Mouse (Mus musculus): ENCODE data around the gene Dnajb3. TPM values are rescaled to one million over a fixed set of nuclear protein-coding genes. Genes with fewer than 3 reads are reported as not detected.
"Not testable (repeated sequence)": the region's sequence is repeated elsewhere in the genome, so short reads cannot be mapped to it uniquely, and the experiment has no call there.

Dnajb3 gene
- total RNA-seq, 2 experiments from 2014 or later, result 0.27 TPM; not detected in 1

DNA sequence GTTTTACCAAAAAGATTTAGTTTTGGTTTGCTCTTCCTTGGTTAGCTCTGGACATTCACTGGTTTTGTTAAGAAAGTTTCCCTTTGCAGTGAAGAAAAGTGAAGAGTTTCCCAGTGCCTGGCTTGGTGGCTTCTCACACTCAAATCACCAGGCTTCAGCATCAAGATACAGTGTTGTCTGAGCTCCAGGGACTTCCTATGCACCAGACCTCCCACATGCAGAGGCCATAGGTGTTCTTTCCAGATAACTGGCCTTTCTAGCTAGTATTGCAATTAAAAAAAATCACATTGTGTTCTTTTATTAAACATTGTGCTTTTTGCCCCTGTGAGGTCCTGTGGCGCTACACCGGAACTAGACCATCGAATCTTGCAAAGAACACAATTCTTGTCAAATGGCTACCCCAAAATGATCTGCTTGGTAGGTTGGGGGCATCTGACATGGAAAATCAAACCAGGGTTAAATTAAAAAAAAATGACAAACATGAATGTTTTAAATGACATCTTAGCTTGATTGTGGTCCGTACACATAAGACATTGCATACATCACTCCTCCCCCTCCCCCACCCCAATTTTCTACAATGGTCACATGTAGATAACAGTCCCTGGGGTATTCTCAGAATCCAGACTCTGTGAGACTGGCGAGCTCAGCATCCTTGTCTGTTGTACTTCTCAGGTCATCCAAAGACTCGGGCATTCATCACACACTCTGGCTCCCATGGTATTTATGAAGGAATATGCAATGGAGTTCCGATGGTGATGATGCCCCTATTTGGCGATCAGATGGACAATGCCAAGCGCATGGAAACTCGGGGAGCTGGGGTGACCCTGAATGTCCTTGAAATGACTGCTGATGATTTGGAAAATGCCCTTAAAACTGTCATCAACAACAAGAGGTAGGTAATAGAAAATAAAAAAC lies 10.1 kb upstream of the Dnajb3 start:
- DNase-seq, result peak; percentile 7

DNA sequence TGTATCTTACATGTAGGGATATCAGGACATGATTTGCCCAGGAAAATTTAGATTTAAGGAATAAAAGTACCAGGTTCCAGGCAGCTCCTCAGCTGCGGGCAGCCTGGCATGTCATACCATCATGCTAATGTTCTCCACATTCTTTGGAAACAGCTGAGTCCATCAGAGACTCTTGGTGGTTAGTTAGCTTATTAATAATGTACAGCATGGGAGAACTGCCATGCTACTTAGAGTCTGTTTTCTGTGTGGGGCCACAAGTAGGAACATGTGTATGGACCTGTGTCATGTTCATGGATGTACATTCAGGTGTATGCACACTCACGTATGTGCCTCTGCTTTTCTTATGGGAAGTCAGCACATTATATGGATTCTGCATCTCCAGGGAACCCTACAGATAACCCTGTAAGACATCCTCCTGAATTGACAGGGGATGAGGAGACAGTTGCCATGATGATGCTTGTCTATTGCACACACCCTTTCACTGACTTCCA lies 8.9 kb upstream of the Dnajb3 start:
- no peak for DNase-seq

DNA sequence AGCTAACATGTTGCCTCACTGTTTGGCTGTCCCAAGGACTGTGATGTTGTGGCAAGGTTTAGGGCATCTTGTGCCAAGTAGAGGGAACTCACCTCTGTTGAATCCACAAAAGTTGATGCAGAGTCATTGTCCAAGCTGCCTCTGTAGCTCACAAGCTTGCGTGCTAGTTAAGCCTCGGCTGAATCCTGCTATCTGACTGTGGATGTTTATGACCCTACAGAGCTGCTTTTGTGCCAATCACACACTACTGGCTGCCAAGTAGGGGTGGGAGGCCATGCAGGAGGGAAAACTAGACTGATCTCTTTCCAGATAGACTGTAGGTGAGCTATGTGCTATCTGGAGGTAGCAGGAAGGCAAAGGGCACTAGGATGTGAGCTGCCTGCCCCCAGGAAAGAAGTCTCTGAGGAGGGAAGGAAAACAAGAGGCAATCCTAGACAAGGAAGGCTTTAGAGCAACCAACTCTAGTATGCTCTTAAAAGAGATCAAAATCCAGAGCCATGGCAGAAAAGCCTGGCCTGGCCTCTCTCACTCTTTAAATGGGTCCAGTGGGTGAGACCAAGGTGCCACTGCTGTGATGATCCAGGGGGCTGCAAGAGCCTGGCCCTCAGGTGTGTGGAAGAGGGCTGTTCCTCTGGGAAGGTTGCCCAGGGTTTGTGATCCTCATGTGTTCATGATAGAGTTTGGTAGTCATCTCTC lies 8.3 kb upstream of the Dnajb3 start:
- peak; percentile 9 for DNase-seq

DNA sequence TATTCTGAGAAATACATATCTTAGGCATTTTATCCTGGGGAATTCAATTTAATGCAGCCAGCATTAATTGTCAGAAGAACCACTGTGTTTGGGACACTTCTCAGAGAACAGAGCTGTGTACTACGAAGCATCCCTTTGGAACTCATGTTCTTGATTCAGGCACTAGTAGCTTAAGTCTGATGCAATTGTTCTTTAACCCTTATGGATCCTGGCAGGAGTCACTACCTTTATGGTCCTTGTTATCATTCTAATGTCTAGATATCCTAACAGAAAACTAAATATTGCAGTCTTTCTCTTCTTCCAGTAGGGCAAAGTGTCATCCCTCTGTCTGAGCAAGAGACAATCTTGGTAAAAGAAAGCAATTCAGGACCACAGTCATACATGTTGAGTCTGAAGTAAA lies 7.5 kb upstream of the Dnajb3 start:
- DNase-seq, result no peak

DNA sequence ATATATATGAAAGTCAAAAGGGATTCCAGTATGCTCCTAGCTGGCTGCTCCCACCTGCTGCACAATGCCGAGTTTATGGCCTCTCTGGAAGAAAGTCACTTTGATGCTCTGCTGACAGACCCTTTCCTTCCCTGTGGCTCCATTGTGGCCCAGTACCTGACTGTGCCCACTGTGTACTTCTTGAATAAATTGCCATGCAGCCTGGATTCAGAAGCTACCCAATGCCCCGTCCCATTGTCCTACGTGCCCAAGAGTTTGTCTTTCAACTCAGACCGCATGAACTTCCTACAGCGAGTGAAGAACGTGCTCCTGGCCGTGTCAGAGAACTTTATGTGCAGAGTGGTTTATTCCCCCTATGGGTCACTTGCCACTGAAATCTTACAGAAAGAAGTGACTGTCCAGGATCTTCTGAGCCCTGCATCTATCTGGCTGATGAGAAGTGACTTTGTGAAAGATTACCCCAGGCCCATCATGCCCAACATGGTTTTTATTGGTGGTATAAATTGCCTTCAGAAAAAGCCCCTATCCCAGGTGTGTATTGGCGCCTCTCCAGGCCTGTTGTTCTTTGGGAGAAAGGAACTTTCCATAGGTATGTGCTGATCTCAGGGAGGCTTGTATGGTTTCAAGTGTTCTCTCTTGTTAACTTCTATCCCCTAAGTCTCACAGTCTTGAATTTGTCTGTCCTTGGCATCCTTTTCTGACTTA lies 6.9 kb upstream of the Dnajb3 start:
- DNase-seq, result no peak

DNA sequence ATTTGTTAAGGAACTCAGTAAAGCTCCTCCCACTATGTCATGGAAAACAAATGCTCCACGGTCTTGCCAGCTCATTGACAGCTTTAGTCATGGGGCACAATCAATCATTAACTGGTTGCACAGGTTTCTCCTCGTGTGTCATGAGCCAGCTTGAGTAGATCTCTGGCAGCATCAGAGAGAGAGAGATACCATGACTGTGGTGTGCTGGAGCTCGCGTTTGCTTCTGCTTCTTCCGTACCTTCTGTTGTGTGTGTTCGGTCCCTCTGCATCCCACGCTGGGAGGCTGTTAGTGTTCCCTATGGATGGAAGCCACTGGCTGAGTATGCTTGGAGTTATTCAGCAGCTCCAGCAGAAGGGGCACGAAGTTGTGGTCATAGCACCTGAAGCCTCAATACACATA lies 6.2 kb upstream of the Dnajb3 start, which contains the start of gene Ugt1a1:
Gene Ugt1a1 (plus strand): TSS at position 148 of the 400 bp plus-strand sequence.
- no peak for DNase-seq

DNA sequence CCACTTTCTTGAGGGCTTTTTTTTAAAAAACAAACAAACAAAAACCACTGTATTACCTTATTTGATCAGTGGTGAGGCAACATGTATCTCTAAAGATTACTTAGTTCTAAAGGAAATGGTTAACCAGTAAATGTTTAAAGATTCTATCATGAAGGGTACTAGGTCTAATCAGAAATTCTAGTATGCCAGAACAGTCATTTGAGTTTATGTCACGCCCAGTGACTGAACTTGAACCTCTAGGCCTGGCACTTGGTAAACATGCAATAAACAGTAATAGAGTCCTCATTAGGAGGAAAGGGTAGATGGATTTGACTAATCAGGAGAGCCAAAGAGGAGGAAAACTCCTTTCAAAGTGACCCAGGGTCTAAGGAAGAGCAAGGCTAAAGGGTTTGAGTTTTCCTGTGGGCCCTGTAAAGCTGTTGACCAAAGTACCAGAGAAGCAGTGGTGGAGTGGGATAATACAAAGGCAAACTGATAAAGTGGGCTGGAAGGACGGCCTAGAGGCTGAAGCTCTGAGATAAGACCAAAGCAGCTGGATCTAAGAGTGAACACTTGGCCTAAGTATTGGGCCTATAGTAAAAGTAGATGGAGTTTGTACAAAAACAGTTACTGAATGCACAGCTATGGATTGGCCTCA lies 1.4 kb upstream of the Dnajb3 start:
- no peak for DNase-seq

DNA sequence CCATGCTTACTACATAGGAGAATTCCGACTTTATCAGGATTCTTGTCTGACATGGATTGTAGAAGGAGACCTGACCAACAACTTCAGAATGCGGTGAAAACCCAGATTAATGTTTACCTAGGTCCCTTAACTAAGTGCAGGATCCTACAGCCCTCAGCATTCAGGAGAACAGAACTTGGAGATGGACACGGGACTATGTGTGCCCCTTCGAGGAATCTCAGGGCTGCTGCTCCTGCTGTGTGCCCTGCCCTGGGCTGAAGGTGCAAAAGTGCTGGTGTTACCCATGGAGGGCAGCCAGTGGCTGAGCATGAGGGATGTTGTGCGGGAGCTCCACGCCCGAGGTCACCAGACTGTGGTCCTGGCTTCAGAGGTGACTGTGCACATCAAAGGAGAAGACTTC lies 5.1 kb downstream of the Dnajb3 start, which contains the start of gene Ugt1a2:
Gene Ugt1a2 (plus strand): TSS at position 146 of the 400 bp plus-strand sequence.
- DNase-seq, result no peak

DNA sequence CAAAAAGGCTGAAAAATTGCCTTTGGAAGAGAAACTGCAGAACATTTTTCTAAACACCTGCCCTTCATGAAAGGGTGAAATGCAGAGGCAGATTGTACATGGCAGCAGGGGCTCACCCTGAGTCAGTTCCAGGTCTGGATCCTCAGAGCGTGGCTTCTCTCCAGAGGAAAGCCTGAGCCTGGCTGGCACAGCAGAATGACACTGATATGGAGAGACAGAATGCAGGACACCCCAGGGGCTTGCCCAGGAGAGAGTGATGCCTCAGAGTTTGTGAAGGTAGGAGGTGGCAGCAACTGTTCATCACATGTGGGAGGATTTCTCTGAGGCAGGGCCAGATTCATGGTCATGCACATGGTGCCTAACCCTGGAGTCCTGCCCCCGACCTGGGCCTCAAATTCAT lies 5.6 kb downstream of the Dnajb3 start:
- DNase-seq, result no peak

DNA sequence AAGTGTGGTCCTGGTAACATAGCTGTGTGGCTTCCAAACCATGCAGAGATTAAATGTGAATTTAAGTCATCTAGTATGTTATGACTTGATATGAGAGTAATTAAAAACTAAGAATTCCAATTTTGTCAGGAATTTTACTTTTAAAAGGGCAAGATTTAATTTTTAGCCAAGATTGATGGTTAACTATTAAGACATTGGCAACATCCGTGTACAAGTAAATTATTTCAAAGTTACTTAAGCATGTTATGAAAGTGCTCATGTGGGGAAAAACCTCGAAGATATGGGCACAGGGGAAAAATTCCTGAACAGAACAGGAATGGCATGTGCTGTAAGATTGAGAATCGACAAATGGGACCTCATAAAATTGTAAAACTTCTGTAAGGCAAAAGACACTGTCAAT lies 8.1 kb downstream of the Dnajb3 start:
- no peak for DNase-seq

DNA sequence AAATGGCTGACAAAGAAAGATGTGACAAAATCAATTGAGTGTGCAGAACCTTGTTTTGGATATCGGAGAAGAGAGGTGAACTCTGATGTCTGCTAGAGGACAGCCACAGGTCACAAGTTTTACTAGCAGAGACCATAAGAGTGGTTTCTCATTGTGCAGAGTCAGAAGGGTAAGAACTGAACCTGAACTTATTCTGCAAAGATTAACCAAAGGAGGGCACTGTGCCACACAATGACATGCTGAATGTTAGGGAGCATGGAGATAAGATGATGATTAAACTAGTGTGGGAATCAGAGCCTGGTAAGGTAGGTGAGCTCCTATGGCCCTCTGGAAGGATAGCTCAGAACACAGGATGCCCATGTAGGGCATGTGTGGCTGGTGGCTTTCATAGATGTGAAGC lies 9.9 kb downstream of the Dnajb3 start:
- DNase-seq, result no peak

DNA sequence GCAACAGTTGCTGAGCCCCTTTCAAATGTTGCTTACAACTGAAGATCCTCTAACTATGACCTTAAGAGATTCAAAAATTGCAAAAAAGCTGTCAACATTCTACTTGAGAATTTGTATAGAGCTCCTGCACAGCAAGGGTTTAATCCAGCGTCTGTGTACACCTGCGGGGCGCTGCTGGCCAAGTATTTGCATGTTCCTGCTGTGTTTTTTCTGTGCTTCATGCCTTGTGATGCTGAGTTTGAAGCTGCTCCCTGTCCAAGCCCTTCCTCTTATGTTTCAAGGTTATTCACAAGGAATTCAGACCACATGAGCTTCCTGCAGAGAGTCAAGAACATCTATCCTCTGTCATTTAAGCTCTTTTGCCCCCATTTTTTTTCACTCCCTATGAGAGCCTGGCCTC lies 13.4 kb downstream of the Dnajb3 start:
- DNase-seq, result no peak

DNA sequence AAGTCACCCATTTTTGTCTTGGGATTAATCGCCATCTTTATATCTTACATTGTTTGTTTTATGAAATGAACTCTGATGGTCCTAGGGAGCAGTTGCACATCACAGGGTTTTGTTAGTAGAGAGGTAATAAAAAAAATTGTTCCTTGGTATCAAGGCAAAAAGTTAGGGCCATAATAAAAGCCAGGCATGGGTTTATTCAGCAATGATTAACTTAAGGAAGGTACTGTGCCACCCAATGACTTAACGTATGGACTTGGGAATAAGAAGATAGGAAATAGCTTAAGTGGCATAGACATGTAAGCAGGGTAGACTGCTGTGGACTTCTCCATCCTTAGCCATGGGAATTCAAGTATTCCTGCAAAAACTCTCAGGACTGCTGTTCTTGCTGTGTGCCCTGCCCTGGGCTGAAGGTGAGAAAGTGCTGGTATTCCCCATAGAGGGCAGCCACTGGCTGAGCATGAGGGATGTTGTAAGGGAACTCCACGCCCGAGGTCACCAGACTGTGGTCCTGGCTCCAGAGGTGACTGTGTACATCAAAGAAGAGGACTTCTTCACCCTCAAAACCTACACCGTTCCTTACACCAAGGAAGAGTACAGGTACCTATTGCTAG lies 19.2 kb downstream of the Dnajb3 start:
- no peak for DNase-seq

DNA sequence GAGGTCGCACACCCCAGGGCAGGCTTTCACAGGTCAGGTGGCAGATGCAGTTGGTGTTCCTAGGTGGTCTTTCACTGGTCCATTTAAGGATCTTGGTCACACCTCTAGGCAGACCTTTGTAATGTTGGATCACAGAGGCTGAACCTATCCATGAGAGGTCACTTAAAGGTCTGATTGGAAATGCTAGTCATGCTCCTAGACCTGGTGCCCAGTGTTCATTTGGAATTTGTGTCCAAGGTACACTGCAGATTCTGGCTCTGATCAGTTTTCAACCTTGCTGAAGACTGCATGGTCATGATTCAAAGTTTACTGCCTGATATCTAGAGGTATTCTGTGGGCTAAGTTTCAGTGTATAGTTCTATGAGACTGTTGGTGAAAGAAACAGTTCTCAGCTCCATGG lies 25.9 kb downstream of the Dnajb3 start:
- no peak for DNase-seq

DNA sequence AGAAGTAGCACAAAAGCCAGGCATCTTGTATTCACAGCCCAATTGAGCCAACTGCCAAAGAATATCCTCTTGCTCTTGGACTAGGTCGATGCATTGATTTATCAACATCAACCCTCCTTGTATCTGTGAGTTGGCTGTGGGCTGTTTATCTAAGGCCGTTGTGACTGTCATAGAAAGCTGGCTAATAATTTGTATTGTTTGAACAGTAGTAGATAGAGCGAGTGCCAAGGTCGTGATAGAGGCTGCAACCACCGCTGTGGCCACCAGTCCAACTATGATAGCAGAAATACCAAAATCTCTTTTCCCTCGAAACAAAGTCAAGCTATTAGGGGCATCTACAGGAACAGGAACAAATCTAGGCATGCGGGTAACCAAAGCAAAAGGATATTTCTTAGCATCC lies 33.4 kb downstream of the Dnajb3 start:
- DNase-seq, result not testable (repeated sequence)

DNA sequence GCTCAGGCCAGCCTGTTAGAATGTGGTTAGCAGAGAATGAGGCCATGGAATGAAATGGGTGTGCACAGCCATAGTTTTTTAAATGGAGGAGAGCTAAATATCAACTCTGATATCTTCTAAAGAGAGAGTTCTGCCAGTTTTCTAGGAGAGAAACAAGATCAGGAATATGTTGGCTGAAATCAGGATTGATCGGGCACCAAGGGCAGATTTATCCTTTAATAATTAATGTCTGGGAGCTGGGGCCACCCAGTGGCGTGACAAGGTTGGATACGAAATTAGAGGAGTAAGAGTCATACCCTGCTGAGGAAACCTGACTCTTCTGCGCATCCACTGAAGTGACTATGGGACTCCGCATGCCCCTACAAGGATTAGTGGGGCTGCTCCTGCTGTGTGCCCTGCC lies 39.9 kb downstream of the Dnajb3 start, which contains the start of gene Ugt1a5:
Gene Ugt1a5 (plus strand): TSS at position 302 of the 400 bp plus-strand sequence.
- DNase-seq, result no peak

DNA sequence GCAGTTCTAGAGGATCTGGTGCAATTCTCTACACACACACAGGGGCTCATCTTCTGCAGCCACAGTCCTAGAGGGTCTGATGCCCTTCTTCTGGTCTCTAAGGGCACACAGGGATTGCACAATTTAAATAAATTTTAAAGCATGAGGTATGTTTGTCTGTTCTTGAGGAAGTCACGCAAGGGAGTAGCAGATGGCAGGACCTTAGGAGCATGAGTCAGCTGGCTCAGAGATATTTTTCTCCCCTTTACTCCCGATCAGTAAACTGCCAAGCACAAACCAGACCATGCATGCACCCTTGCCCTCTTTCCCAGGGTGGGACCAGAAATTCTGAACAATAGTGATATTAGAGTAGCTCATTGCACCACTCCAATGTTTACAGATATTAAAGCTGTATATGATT lies 47.2 kb downstream of the Dnajb3 start:
- DNase-seq, result no peak

Measured in gastrocnemius, postnatal 25 days (tissue).